Mouse (Mus musculus) C2C12 (cell line): ENCODE measurements around the gene Pdf.

ENCODE experiments used
- CTCF ChIP-seq: IDR thresholded peaks from one replicate; pipeline ENCODE4 v1.5.1; 2011; ENCODE audit not compliant: control insufficient read depth, insufficient read depth, insufficient read length
- MAX ChIP-seq: IDR thresholded peaks from one replicate; pipeline ENCODE4 v1.6.1; 2011; ENCODE audit warnings: mild to moderate bottlenecking, control low read depth
- MYOG ChIP-seq: IDR thresholded peaks from one replicate; pipeline ENCODE4 v1.6.1; 2011; ENCODE audit not compliant: control insufficient read depth, insufficient read length; ENCODE audit errors: extremely low read depth

- TF ChIP-seq CTCF (no peak), MYOG (no peak), MAX (no peak)
Observed at GRCm38 (mm10) chr8:107074128-107074527, 25.7 kb upstream of the Pdf start.
